9 mouse cellular contexts compared by ENCODE assay signal in genomic region chr2:151968451-151968850, GRCm38 (mm10). TPM values are rescaled to one million over a fixed set of nuclear protein-coding genes. Genes with fewer than 3 reads are reported as not detected.
DNase-seq lines count a peak whose midpoint lies in the region; ATAC-seq lines count a peak whose summit lies in the region.
"Had no signal": no experiment of that assay in that cellular context is flagged by ENCODE, and none has a peak within 500 bp of the region (broad histone marks: within the 10 kb centered on the region; RNA-seq: fewer than 3 reads in every experiment).

No protein-coding gene starts in this region.

- H3K27ac ChIP-seq in kidney, embryonic 15.5 days: no peak overlapping the region
- H3K27ac ChIP-seq in forebrain, embryonic 14.5 days (ENCODE audit: low read depth, low read length): peak overlapping the region; percentile 87; the same call in 1 of the 2 replicates
- H3K27ac ChIP-seq in hindbrain, embryonic 16.5 days (ENCODE audit: low read depth, low read length): no peak overlapping the region
- H3K27ac ChIP-seq in neural tube, embryonic 13.5 days (replicated peaks): peak overlapping the region; percentile 91
- H3K27ac ChIP-seq in intestine, embryonic 16.5 days (ENCODE audit: low read length): no peak overlapping the region
- H3K27ac ChIP-seq: embryonic facial prominence, embryonic 13.5 days; kidney, postnatal 0 days had no signal

- H3K9ac ChIP-seq in kidney, embryonic 15.5 days: no peak overlapping the region
- no peak overlapping the region for H3K9ac ChIP-seq in forebrain, embryonic 14.5 days (ENCODE audit: low read length)
- no peak overlapping the region for H3K9ac ChIP-seq in hindbrain, embryonic 16.5 days (ENCODE audit: low read depth, low read length)
- no peak overlapping the region for H3K9ac ChIP-seq in neural tube, embryonic 13.5 days
- H3K9ac ChIP-seq in intestine, embryonic 16.5 days (ENCODE audit: low read depth, low read length): no peak overlapping the region
- H3K9ac ChIP-seq: embryonic facial prominence, embryonic 13.5 days had no signal

- DNase-seq in kidney, adult 9 months: peak; percentile 50
- DNase-seq in forebrain, embryonic 14.5 days (ENCODE audit: low spot score): no peak
- no peak for DNase-seq in right cerebral cortex, postnatal 14 days

- H3K4me2 ChIP-seq in kidney, embryonic 15.5 days: no peak overlapping the region
- H3K4me2 ChIP-seq in forebrain, embryonic 14.5 days (ENCODE audit: low read length): peak overlapping the region; percentile 66
- peak overlapping the region; percentile 68 for H3K4me2 ChIP-seq in hindbrain, embryonic 16.5 days (ENCODE audit: low read length)
- H3K4me2 ChIP-seq in neural tube, embryonic 13.5 days: peak overlapping the region; percentile 77
- no peak overlapping the region for H3K4me2 ChIP-seq in intestine, embryonic 16.5 days (ENCODE audit: low read depth, low read length)
- H3K4me2 ChIP-seq: embryonic facial prominence, embryonic 13.5 days had no signal

- H3K4me3 ChIP-seq in kidney, embryonic 15.5 days (replicated peaks): no peak overlapping the region
- H3K4me3 ChIP-seq in forebrain, embryonic 14.5 days (ENCODE audit: low read depth, low read length): no peak overlapping the region
- H3K4me3 ChIP-seq in hindbrain, embryonic 16.5 days (ENCODE audit: low read length): no peak overlapping the region
- H3K4me3 ChIP-seq in neural tube, embryonic 13.5 days: peak overlapping the region; percentile 48
- no peak overlapping the region for H3K4me3 ChIP-seq in intestine, embryonic 16.5 days (ENCODE audit: low read length)
- H3K4me3 ChIP-seq: embryonic facial prominence, embryonic 13.5 days had no signal

- ATAC-seq in kidney, embryonic 15.5 days (replicated peaks; ENCODE audit: low FRiP score): no peak
- ATAC-seq in forebrain, embryonic 14.5 days: no peak
- no peak for ATAC-seq in hindbrain, embryonic 16.5 days
- ATAC-seq in neural tube, embryonic 13.5 days (ENCODE audit: low read depth): no peak
- no peak for ATAC-seq in intestine, embryonic 16.5 days

- peaks cover 8% of the 10 kb centered on the region; the same call in 1 of the 2 replicates for H3K27me3 ChIP-seq in kidney, embryonic 15.5 days
- H3K27me3 ChIP-seq in forebrain, embryonic 14.5 days (replicated peaks; ENCODE audit: control insufficient read depth, insufficient read depth, low read length): no peaks in the 10 kb centered on the region
- H3K27me3 ChIP-seq in hindbrain, embryonic 16.5 days (replicated peaks; ENCODE audit: control insufficient read depth, insufficient read depth, low read length): no peaks in the 10 kb centered on the region; the same call in 1 of the 2 replicates
- no peaks in the 10 kb centered on the region for H3K27me3 ChIP-seq in neural tube, embryonic 13.5 days
- no peaks in the 10 kb centered on the region for H3K27me3 ChIP-seq in intestine, embryonic 16.5 days (replicated peaks; ENCODE audit: control insufficient read depth, insufficient read depth, low read length)

- peaks cover 26% of the 10 kb centered on the region for H3K36me3 ChIP-seq in kidney, embryonic 15.5 days
- H3K36me3 ChIP-seq in forebrain, embryonic 14.5 days (ENCODE audit: control insufficient read depth, insufficient read depth, low read length): peaks cover 17% of the 10 kb centered on the region; the same call in 1 of the 2 replicates
- H3K36me3 ChIP-seq in hindbrain, embryonic 16.5 days (ENCODE audit: control insufficient read depth, insufficient read depth, low read length): no peaks in the 10 kb centered on the region
- H3K36me3 ChIP-seq in neural tube, embryonic 13.5 days: 0 out of 2 replicates have a peak, but pooled peaks cover 11% of the 10 kb centered on the region
- peaks cover 16% of the 10 kb centered on the region; the same call in 1 of the 2 replicates for H3K36me3 ChIP-seq in intestine, embryonic 16.5 days (ENCODE audit: control insufficient read depth, insufficient read depth, low read length)

- H3K9me3 ChIP-seq in kidney, embryonic 15.5 days (replicated peaks): no peaks in the 10 kb centered on the region
- H3K9me3 ChIP-seq in forebrain, embryonic 14.5 days (replicated peaks; ENCODE audit: control insufficient read depth, low read length): no peaks in the 10 kb centered on the region
- H3K9me3 ChIP-seq in hindbrain, embryonic 16.5 days (ENCODE audit: control insufficient read depth, low read length): no peaks in the 10 kb centered on the region
- no peaks in the 10 kb centered on the region for H3K9me3 ChIP-seq in neural tube, embryonic 13.5 days
- no peaks in the 10 kb centered on the region for H3K9me3 ChIP-seq in intestine, embryonic 16.5 days (ENCODE audit: control insufficient read depth, low read length)
- H3K9me3 ChIP-seq: embryonic facial prominence, embryonic 13.5 days had no signal

- peaks cover 72% of the 10 kb centered on the region for H3K4me1 ChIP-seq in kidney, embryonic 15.5 days
- H3K4me1 ChIP-seq in forebrain, embryonic 14.5 days (ENCODE audit: control insufficient read depth, insufficient read depth, low read length): peaks cover 58% of the 10 kb centered on the region
- peaks cover 62% of the 10 kb centered on the region for H3K4me1 ChIP-seq in hindbrain, embryonic 16.5 days (ENCODE audit: control insufficient read depth, insufficient read depth, low read depth, low read length)
- H3K4me1 ChIP-seq in neural tube, embryonic 13.5 days (replicated peaks): peaks cover 88% of the 10 kb centered on the region
- H3K4me1 ChIP-seq in intestine, embryonic 16.5 days (ENCODE audit: control insufficient read depth, insufficient read depth, low read length): peaks cover 25% of the 10 kb centered on the region

- 66% methylated on average over 8 of the region's 8 CpGs for WGBS in kidney, embryonic 15.5 days
- 77% methylated on average over 8 of the region's 8 CpGs for WGBS in forebrain, embryonic 14.5 days
- 59% methylated on average over 8 of the region's 8 CpGs for WGBS in hindbrain, embryonic 16.5 days
- 58% methylated on average over 8 of the region's 8 CpGs for WGBS in neural tube, embryonic 13.5 days
- 78% methylated on average over 8 of the region's 8 CpGs for WGBS in intestine, embryonic 16.5 days

RNA-seq across cellular contexts. Expression of gene Fam110a, which starts 11.6 kb away (rescaled TPM):
- polyA plus RNA-seq in kidney, embryonic 15.5 days (2015; fragmentation: Nextera tagmentation; extraction: Ambion mirVana): 29.1 and 29.2 TPM in 2 replicates
- polyA plus RNA-seq in forebrain, embryonic 14.5 days (2014; fragmentation: Nextera tagmentation; extraction: Ambion mirVana): 64.5 and 68.8 TPM in 2 replicates
- polyA plus RNA-seq in hindbrain, embryonic 16.5 days (2015; fragmentation: Nextera tagmentation; extraction: Ambion mirVana): 43.4 and 45.9 TPM in 2 replicates
- 48.1 and 52.1 TPM in 2 replicates for polyA plus RNA-seq in neural tube, embryonic 13.5 days (2015; fragmentation: Nextera tagmentation; extraction: Ambion mirVana)
- polyA plus RNA-seq in intestine, embryonic 16.5 days (2015; fragmentation: Nextera tagmentation; extraction: Ambion mirVana): 25.7 and 25.9 TPM in 2 replicates

RNA-seq across cellular contexts. Expression of gene Slc52a3, which starts 27.9 kb away (rescaled TPM):
- 13.3 and 16.3 TPM in 2 replicates for polyA plus RNA-seq in kidney, embryonic 15.5 days (2015; fragmentation: Nextera tagmentation; extraction: Ambion mirVana)
- polyA plus RNA-seq in forebrain, embryonic 14.5 days (2014; fragmentation: Nextera tagmentation; extraction: Ambion mirVana): 0.72 and 1.1 TPM in 2 replicates
- 1.8 and 2.3 TPM in 2 replicates for polyA plus RNA-seq in hindbrain, embryonic 16.5 days (2015; fragmentation: Nextera tagmentation; extraction: Ambion mirVana)
- polyA plus RNA-seq in neural tube, embryonic 13.5 days (2015; fragmentation: Nextera tagmentation; extraction: Ambion mirVana): 0.99 and 1.1 TPM in 2 replicates
- 6.9 and 7.0 TPM in 2 replicates for polyA plus RNA-seq in intestine, embryonic 16.5 days (2015; fragmentation: Nextera tagmentation; extraction: Ambion mirVana)

RNA-seq across cellular contexts. Expression of gene Angpt4, which starts 57.4 kb away (rescaled TPM):
- polyA plus RNA-seq in kidney, embryonic 15.5 days (2015; fragmentation: Nextera tagmentation; extraction: Ambion mirVana): 2.1 and 2.7 TPM in 2 replicates
- 0.21 TPM in 1 of 2 replicates, not detected in the other for polyA plus RNA-seq in forebrain, embryonic 14.5 days (2014; fragmentation: Nextera tagmentation; extraction: Ambion mirVana)
- 0.36 and 0.46 TPM in 2 replicates for polyA plus RNA-seq in hindbrain, embryonic 16.5 days (2015; fragmentation: Nextera tagmentation; extraction: Ambion mirVana)
- 0.63 and 0.81 TPM in 2 replicates for polyA plus RNA-seq in neural tube, embryonic 13.5 days (2015; fragmentation: Nextera tagmentation; extraction: Ambion mirVana)
- polyA plus RNA-seq in intestine, embryonic 16.5 days (2015; fragmentation: Nextera tagmentation; extraction: Ambion mirVana): 0.89 and 1.0 TPM in 2 replicates

Comparison
In these comparisons a context has a peak if more than half of its experiments do, and no peak if none do; other contexts are left out.
1. H3K27ac ChIP-seq: peak in forebrain, embryonic 14.5 days (single experiment) and neural tube, embryonic 13.5 days (single experiment); none in kidney, embryonic 15.5 days (single experiment), hindbrain, embryonic 16.5 days (single experiment) and intestine, embryonic 16.5 days (single experiment).
2. H3K4me2 ChIP-seq: peak in forebrain, embryonic 14.5 days (single experiment), hindbrain, embryonic 16.5 days (single experiment) and neural tube, embryonic 13.5 days (single experiment); none in kidney, embryonic 15.5 days (single experiment) and intestine, embryonic 16.5 days (single experiment).